Mouse (Mus musculus): Measurements from ENCODE around the gene Tmem120a.

The Tmem120a gene

GRCm38 (mm10) chr5:135705383-135705782 lies 38.9 kb downstream of the Tmem120a start:
- no peak for TF ChIP-seq GATA4 (IDR thresholded peaks at IDR 0.05; ENCODE audit: insufficient replicate concordance, low read length)

- no peak for TF ChIP-seq GATA4 (IDR thresholded peaks at IDR 0.05; ENCODE audit: insufficient replicate concordance, low read length)
Observed at GRCm38 (mm10) chr5:135703431-135703830, 40.8 kb downstream of the Tmem120a start.

- TF ChIP-seq GATA4 (IDR thresholded peaks at IDR 0.05; ENCODE audit: insufficient replicate concordance, low read length): no peak
Observed at GRCm38 (mm10) chr5:135702682-135703192, 41.5 kb downstream of the Tmem120a start.

GRCm38 (mm10) chr5:135702190-135702589 lies 42.1 kb downstream of the Tmem120a start:
- TF ChIP-seq GATA4 (IDR thresholded peaks at IDR 0.05; ENCODE audit: insufficient replicate concordance, low read length): no peak

- TF ChIP-seq GATA4 (IDR thresholded peaks at IDR 0.05; ENCODE audit: insufficient replicate concordance, low read length): no peak
Observed at GRCm38 (mm10) chr5:135701601-135702000, 42.6 kb downstream of the Tmem120a start.

GRCm38 (mm10) chr5:135697711-135698111 lies 46.5 kb downstream of the Tmem120a start:
- TF ChIP-seq GATA4 (IDR thresholded peaks at IDR 0.05; ENCODE audit: insufficient replicate concordance, low read length): peak; percentile 40; the same call in 1 of the 2 replicates

GRCm38 (mm10) chr5:135695277-135695721 lies 48.9 kb downstream of the Tmem120a start:
- TF ChIP-seq GATA4 (IDR thresholded peaks at IDR 0.05; ENCODE audit: insufficient replicate concordance, low read length): 0 out of 2 replicates have a peak, but pooled peaks have one; percentile 3

GRCm38 (mm10) chr5:135693281-135693853 lies 50.9 kb downstream of the Tmem120a start:
- TF ChIP-seq GATA4 (IDR thresholded peaks at IDR 0.05; ENCODE audit: insufficient replicate concordance, low read length): no peak

- no peak for TF ChIP-seq GATA4 (IDR thresholded peaks at IDR 0.05; ENCODE audit: insufficient replicate concordance, low read length)
Observed at GRCm38 (mm10) chr5:135691266-135691665, 53.0 kb downstream of the Tmem120a start.

- TF ChIP-seq GATA4 (IDR thresholded peaks at IDR 0.05; ENCODE audit: insufficient replicate concordance, low read length): no peak
Observed at GRCm38 (mm10) chr5:135690401-135690800, 53.8 kb downstream of the Tmem120a start.
